27 mouse cellular contexts compared by ENCODE assay signal in the genomic region with DNA sequence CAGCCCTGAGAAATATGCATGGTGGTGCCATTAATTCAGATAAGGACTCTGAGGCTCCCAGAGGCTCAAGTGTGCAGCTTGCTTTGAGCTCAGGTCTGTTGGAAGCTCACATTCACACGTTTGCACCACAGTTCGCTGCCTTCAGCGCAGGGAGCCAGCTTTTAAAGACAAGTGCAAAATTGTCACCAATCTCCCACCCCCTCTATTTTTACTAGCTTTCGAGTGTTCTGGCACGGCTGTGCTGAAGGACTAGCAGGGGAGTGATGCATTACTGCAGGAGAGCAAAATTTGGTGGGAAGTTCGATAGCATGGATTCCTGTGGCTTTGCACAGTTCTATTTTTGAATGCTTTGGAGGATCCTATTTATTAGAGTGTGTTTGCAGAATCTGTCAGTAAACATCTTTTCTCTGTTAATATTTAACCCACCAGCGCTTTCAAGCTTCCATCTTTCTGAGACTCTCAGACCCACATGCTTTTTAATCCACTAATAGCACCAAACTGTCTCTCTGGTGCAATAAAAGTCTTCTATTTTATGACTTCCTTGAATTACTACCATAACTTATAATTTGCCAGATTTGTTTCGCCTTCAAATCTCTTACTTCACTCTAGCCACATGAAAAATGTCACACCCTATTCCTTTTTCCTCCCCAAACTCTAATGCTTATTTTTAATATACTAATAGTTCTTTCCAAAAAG.
DNase-seq lines count a peak whose midpoint lies in the region; ATAC-seq and TF ChIP-seq lines count a peak whose summit lies in the region.
"Had no signal": no experiment of that assay in that cellular context is flagged by ENCODE, and none has a peak within 500 bp of the region (broad histone marks: within the 10 kb centered on the region; RNA-seq: fewer than 3 reads in every experiment).

No protein-coding gene starts in this region.

- DNase-seq in heart, adult 11 months, result peak; percentile 79
- DNase-seq in kidney, postnatal 0 days (ENCODE audit: low spot score), result peak; percentile 61
- peak; percentile 6 for DNase-seq in right cerebral cortex, adult 18-20 months
- no peak for DNase-seq in right cerebral cortex, postnatal 14 days
- no peak for DNase-seq in layer of hippocampus, adult 11-12 months (ENCODE audit: low spot score)
- DNase-seq: adrenal gland, postnatal 14 days; cerebellum, adult 18-20 months; cerebellum, postnatal 25 days; embryo, embryonic 11 days; gastrocnemius, postnatal 10 days; heart, adult 2 months; heart, postnatal 14 days; kidney, postnatal 25 days; layer of hippocampus, adult 9-11 months; liver, embryonic 13.5 days; retina, postnatal 1 day; thymus, adult 18-20 months; thymus, postnatal 4 days had no signal

- H3K4me3 ChIP-seq in heart, embryonic 11.5 days (ENCODE audit: low read depth, low read length), result no peak overlapping the region
- H3K4me3 ChIP-seq in kidney, postnatal 0 days (replicated peaks; ENCODE audit: low read depth, low read length), result no peak overlapping the region
- H3K4me3 ChIP-seq in kidney, embryonic 15.5 days (replicated peaks), result no peak overlapping the region
- H3K4me3 ChIP-seq: heart, adult 2 months; hindbrain, embryonic 13.5 days; liver, embryonic 13.5 days; lung, embryonic 15.5 days; midbrain, embryonic 10.5 days; stomach, embryonic 15.5 days had no signal

- no peak overlapping the region for H3K9ac ChIP-seq in heart, embryonic 11.5 days (ENCODE audit: low read depth, low read length)
- no peak overlapping the region for H3K9ac ChIP-seq in kidney, postnatal 0 days (ENCODE audit: low read depth, low read length)
- no peak overlapping the region for H3K9ac ChIP-seq in kidney, embryonic 15.5 days
- H3K9ac ChIP-seq: hindbrain, embryonic 13.5 days; liver, embryonic 13.5 days; lung, embryonic 15.5 days; stomach, embryonic 15.5 days had no signal

- no peaks in the 10 kb centered on the region for H3K36me3 ChIP-seq in heart, embryonic 11.5 days (ENCODE audit: control insufficient read depth, insufficient read depth, low read length)
- no peaks in the 10 kb centered on the region for H3K36me3 ChIP-seq in kidney, postnatal 0 days (ENCODE audit: insufficient read depth, low read length)
- no peaks in the 10 kb centered on the region for H3K36me3 ChIP-seq in kidney, embryonic 15.5 days
- H3K36me3 ChIP-seq: hindbrain, embryonic 13.5 days; liver, embryonic 13.5 days; lung, embryonic 15.5 days; midbrain, embryonic 10.5 days; stomach, embryonic 15.5 days had no signal

- TF ChIP-seq CTCF in kidney, postnatal 0 days (IDR thresholded peaks at IDR 0.05; ENCODE audit: low read depth), result no peak

- no peaks in the 10 kb centered on the region for H3K4me1 ChIP-seq in heart, embryonic 11.5 days (ENCODE audit: control insufficient read depth, insufficient read depth, low read length)
- H3K4me1 ChIP-seq in kidney, postnatal 0 days (replicated peaks; ENCODE audit: insufficient read depth, low read length), result 0 out of 2 replicates have a peak, but pooled peaks cover 4% of the 10 kb centered on the region
- peaks cover 6% of the 10 kb centered on the region; the same call in 1 of the 2 replicates for H3K4me1 ChIP-seq in kidney, embryonic 15.5 days
- H3K4me1 ChIP-seq: hindbrain, embryonic 13.5 days; liver, embryonic 13.5 days; midbrain, embryonic 10.5 days; stomach, embryonic 15.5 days had no signal

- no peak overlapping the region for H3K27ac ChIP-seq in heart, embryonic 11.5 days (ENCODE audit: low read depth, low read length)
- no peak overlapping the region for H3K27ac ChIP-seq in kidney, postnatal 0 days
- H3K27ac ChIP-seq in kidney, embryonic 15.5 days, result no peak overlapping the region
- H3K27ac ChIP-seq: heart, adult 2 months; hindbrain, embryonic 13.5 days; liver, embryonic 13.5 days; lung, embryonic 15.5 days; macrophage; midbrain, embryonic 10.5 days; stomach, embryonic 15.5 days had no signal

- WGBS in heart, embryonic 11.5 days (ENCODE audit: insufficient replicate concordance), result 63% methylated on average over 8 of the region's 8 CpGs
- WGBS in kidney, postnatal 0 days, result 28% methylated on average over 8 of the region's 8 CpGs
- 37% methylated on average over 8 of the region's 8 CpGs for WGBS in kidney, embryonic 15.5 days

- no peak for ATAC-seq in heart, embryonic 11.5 days (replicated peaks; ENCODE audit: insufficient number of reproducible peaks, low FRiP score, low TSS enrichment)
- no peak for ATAC-seq in kidney, postnatal 0 days (replicated peaks; ENCODE audit: low FRiP score, low read depth)
- ATAC-seq in kidney, embryonic 15.5 days (replicated peaks; ENCODE audit: low FRiP score), result no peak
- ATAC-seq: inflammation-experienced regulatory T-cells, adult 6 months had no signal

- no peak overlapping the region for H3K4me2 ChIP-seq in heart, embryonic 11.5 days
- H3K4me2 ChIP-seq in kidney, postnatal 0 days (ENCODE audit: low read length), result no peak overlapping the region
- no peak overlapping the region for H3K4me2 ChIP-seq in kidney, embryonic 15.5 days
- H3K4me2 ChIP-seq: hindbrain, embryonic 13.5 days; liver, embryonic 13.5 days; lung, embryonic 15.5 days; stomach, embryonic 15.5 days had no signal

- H3K27me3 ChIP-seq in heart, embryonic 11.5 days (ENCODE audit: control insufficient read depth, insufficient read depth, low read length), result no peaks in the 10 kb centered on the region
- no peaks in the 10 kb centered on the region for H3K27me3 ChIP-seq in kidney, postnatal 0 days (ENCODE audit: insufficient read depth, low read length)
- no peaks in the 10 kb centered on the region for H3K27me3 ChIP-seq in kidney, embryonic 15.5 days
- H3K27me3 ChIP-seq: CH12.LX; hindbrain, embryonic 13.5 days; liver, embryonic 13.5 days; lung, embryonic 15.5 days; stomach, embryonic 15.5 days had no signal

- H3K9me3 ChIP-seq in heart, embryonic 11.5 days (replicated peaks; ENCODE audit: control insufficient read depth, low read length), result no peaks in the 10 kb centered on the region
- no peaks in the 10 kb centered on the region for H3K9me3 ChIP-seq in kidney, postnatal 0 days (replicated peaks; ENCODE audit: low read length)
- H3K9me3 ChIP-seq in kidney, embryonic 15.5 days (replicated peaks), result no peaks in the 10 kb centered on the region
- H3K9me3 ChIP-seq: hindbrain, embryonic 13.5 days; liver, embryonic 13.5 days; lung, embryonic 15.5 days; midbrain, embryonic 10.5 days; stomach, embryonic 15.5 days had no signal

Comparison
In these comparisons a context has a peak if more than half of its experiments do, and no peak if none do; other contexts are left out.
1. DNase-seq: peak in heart, adult 11 months (single experiment), kidney, postnatal 0 days (single experiment) and right cerebral cortex, adult 18-20 months (single experiment); none in right cerebral cortex, postnatal 14 days (single experiment) and layer of hippocampus, adult 11-12 months (single experiment).